Mouse (Mus musculus) mouse trophoblast stem cell (cell line): ENCODE measurements around the gene Mcfd2.

Experiments
- in situ Hi-C, 2 experiments: fragments of 300-500 bp; cut with MseI, MboI; formaldehyde crosslinking; loops; 2 replicates in 1 of 2; 3 replicates in 1 of 2; pipeline ENCODE4 v1.15.1; 2025

The Mcfd2 gene

DNA sequence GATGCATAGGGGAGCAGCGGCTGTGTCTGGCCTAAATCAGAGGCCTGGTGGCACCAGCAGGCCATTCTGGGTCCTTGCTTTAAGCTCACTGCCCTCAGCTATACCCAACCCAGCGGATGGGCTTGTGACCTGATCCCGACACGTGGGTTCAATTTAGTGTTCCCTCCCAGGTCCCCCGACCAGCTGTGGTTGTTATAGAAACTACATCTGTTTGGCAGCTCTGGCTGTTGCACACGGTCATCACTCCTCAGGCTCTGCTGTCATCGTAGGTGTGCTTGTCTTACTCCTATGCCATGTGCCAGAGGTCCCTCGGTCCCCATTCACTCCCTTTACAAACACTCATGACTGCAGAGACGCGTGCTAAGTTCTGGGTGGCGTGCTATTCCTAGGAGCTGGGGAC is 27.9 kb downstream of the Mcfd2 start:
- in situ Hi-C loops = no loop called here

DNA sequence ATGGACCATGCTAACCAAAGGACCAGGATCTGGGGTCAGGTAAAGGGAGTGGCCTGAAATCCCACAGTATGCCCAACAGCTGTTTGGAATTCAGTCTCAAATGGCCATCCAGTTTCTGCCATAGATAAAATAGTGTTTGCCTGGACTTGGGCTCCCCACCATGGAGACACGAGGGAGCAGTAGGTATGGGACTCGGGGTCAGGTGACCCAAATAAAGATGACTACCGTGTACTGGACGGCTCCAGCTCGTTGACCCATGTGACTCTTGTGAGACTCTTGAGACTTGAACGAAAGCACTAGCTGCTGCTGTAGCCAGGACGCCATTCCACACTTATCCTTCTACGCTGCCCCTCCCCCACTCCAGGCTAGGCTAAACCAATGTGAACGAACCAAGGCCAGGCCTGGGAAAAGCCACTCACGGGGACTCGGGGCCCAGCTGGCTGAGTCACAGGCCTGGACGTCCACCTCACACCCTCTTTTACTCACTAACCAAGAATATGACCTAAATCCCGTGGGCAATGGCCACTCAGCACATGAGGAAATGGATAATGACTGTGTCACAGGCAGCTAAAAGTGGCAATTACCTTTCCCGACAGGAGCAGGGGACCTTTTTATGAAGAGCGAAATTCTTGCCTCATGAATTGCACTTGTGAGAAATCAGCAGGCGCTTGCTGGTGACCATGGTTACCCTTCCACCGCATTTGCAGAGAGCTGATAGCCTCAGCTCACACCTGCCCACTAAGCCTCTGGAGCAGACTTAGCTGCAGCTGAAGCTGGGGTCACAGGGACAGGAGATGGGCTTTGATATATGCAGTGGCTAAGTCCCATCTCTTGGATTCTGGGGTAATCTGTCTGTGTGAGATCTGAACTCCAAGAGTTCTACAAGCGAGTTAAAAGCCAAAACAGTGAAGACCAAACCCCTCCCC is 28.7 kb downstream of the Mcfd2 start:
- in situ Hi-C loops = no loop called here

DNA sequence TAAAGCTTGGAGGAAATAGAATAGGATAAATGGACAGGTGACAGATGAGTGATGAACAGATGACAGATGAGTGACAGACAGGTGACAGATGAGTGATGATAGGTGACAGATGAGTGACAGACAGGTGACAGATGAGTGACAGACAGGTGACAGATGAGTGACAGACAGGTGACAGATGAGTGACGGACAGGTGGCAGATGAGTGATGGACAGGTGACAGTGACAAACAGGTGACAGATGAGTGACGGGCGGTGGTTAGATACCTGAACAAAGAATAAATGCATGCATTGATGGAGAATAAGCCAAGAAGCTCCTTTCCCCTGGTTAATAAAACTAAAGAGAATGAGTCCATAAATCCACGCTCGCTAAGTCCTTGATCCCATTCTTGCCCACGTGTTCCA is 30.7 kb downstream of the Mcfd2 start:
- in situ Hi-C loops = no loop called here

DNA sequence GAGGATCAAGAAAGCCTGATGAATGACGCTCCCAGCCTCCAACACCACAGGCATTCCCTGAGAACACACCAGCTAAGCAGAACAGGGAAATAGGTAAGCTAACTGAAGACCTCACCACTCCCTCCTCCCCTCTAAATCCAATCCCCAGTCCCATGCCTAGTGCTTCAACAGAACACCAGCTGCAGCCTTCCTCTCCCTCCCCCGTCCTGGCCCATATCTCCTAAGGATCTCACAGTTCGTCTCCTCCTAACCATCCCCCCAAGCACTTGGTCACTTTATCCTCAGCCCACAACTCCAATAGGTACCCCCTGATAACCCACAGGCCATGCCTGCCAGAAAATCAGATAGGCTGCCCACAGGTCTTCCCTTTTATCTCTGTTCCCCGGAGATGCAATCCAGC is 37.9 kb downstream of the Mcfd2 start:
- in situ Hi-C loops = loop anchor here in 1 of 2 experiments (10.0 kb wide), 1 partner anchor 173 kb away; no protein-coding TSS in a partner anchor

DNA sequence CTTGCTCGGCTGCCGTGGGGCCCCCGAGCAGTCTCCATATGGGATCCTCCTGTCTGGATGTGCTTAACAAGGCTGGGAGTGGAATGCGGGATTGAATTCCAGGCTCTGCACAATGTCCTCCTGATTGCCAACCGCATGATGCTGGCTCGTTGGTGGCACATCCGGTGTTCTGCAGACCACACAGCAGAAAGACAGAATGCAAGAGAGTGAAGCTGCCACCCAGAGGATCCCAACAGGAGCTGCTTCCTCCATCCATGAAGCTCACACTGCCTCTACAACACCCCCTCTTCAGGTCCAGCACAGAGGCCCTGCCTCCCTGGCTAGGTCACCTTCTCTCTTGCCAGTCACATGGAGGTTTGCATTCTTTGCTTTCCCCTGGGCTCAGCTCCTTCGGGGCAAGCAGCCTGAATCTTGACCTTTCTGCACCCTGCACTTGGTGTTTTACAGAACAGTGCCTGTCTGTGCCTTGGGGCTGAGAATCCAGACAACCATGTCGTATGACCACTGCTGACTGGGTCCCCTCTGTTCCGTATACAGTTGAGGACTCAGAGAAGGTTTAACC is 39.6 kb downstream of the Mcfd2 start:
- in situ Hi-C loops = loop anchor here in 1 of 2 experiments (10.0 kb wide), 1 partner anchor 171 kb away; no protein-coding TSS in a partner anchor

DNA sequence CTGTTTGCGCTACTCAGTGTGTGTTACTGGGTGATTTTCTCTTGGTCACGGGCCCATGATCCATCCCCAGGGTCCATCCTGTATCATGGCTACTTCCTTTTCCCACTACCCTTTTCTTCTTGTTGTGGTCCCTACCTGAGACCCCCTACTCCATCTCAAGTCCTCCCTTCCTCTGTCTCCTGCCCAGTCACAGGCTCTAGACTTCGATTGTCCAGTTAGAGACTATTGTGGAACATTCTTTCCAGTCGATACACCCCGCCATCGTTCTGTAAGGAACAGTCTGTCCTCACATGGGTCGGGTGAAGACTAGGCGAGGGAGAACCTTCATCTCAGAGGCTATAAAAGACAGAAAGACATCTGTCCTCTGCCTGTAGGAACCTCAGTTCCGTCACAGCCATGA is 40.4 kb downstream of the Mcfd2 start:
- in situ Hi-C loops = loop anchor here in 1 of 2 experiments (10.0 kb wide), 1 partner anchor 171 kb away; no protein-coding TSS in a partner anchor

DNA sequence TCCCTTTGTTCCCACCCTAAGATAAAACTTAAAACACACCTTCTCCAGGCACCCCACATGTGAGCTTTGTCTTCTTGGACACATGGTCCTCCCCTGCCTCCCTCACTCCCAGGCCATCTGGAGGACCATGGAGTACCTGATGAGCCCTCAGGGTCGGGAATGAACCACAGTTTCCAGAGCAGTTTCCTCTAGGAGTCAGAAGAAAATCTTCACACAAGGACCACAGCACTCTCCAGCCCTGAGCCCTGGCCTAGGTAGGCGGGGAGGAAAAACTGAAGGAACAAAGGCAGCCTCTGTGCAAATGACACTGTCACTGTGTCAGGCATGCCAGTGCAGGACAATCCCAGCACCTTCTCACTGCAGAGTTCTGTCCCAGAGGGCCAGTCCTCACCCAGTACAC is 41.3 kb downstream of the Mcfd2 start:
- in situ Hi-C loops = loop anchor here in 1 of 2 experiments (10.0 kb wide), 1 partner anchor 170 kb away; no protein-coding TSS in a partner anchor

DNA sequence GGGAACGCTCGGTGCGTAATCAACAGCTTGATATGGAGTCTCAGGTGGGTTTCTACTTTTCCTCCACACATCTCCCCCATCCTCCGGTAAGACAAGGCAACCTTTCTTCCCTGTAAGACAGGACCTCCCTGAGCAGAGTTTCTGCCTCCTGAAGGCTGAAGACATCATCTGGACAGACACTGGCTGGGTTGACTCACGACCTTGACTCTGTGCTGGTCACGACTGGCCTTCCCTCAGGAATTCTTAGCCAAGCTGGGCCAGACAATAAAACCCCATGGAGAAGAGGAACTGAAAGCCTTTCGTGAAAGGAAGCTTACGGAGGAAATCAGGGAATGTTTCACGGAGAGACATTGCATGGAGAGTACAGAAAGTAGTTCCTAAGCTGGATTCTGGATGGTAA is 46.3 kb downstream of the Mcfd2 start:
- in situ Hi-C loops = no loop called here

DNA sequence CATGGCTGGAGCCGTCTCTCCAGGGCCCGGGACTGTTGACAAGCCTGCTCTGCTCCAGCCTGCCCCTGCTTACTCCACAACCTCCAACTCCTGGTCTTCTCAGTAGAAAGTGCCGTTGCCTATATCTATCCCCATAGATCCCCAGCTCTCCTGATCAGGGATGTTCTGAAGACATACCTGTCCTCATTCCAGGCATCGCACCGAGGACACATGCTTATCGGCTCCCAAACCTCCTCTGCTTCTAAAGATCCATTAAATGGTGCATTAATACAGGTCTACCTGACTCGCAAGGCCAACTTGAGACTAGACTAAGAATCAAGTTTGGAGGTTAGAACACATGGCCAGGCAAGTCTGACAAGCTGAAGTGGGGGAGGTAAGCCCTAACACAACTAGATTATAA is 51.2 kb downstream of the Mcfd2 start:
- in situ Hi-C loops = no loop called here

DNA sequence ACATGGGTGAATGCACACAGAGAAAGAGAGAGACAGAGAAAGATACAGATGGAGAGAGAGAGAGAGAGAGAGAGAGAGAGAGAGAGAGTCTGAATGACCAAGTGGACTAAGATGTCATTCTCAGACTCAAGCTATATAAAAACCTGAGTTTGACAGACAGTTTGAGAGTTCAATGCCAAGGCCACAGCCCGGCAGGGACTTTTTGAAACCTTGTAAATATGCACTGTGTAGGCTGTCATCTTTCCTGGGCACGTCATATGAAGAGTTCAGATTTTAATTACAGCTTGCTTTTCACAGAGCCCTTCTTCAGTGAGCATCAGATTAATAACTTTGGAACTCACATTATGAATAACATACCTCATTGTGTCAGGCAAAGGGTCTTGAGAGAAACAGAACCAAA is 55.2 kb downstream of the Mcfd2 start:
- in situ Hi-C loops = no loop called here

DNA sequence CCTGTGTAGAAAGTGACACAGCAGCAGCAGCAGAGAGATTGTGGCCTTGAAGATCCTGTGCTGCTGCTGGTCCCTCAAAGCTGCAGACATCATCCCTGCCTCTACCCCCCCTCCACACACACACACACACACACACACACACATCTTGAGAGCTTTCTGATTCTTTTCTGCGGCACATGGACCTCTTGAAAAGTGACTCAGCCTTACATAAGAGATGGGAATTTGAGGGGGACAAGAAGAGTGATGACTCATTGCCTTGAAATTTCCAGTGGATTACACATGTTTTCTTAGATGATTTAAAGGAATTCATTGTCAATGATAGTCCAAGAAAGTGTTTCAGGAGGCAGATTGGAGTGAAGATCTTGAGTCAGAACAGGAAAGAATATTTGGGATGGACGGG is 58.9 kb downstream of the Mcfd2 start:
- in situ Hi-C loops = no loop called here
